Mouse (Mus musculus): ENCODE measurements around the gene Irs2.
A peak's percentile ranks its signal among the peaks of the same experiment; 100 is the strongest.

Gene Irs2

GRCm38 (mm10) chr8:10980876-10981275, 27.4 kb downstream of the Irs2 start:
- no peak for DNase-seq

GRCm38 (mm10) chr8:10979916-10980315, 28.3 kb downstream of the Irs2 start:
- DNase-seq = no peak

- no peak for DNase-seq
Observed at GRCm38 (mm10) chr8:10979196-10979794, 29.0 kb downstream of the Irs2 start.

GRCm38 (mm10) chr8:10978377-10978776, 29.9 kb downstream of the Irs2 start:
- peak; percentile 45 for DNase-seq

- DNase-seq = peak; percentile 66
Observed at GRCm38 (mm10) chr8:10977742-10978376, 30.4 kb downstream of the Irs2 start.

- no peak for DNase-seq
Observed at GRCm38 (mm10) chr8:10974659-10975058, 33.6 kb downstream of the Irs2 start.

GRCm38 (mm10) chr8:10974126-10974525, 34.1 kb downstream of the Irs2 start:
- DNase-seq = no peak

GRCm38 (mm10) chr8:10972851-10973452, 35.3 kb downstream of the Irs2 start:
- DNase-seq = no peak

- no peak for DNase-seq
Observed at GRCm38 (mm10) chr8:10971984-10972383, 36.3 kb downstream of the Irs2 start.

- no peak for DNase-seq
Observed at GRCm38 (mm10) chr8:10971509-10971908, 36.7 kb downstream of the Irs2 start.

GRCm38 (mm10) chr8:10970496-10971456, 37.5 kb downstream of the Irs2 start:
- DNase-seq = no peak

GRCm38 (mm10) chr8:10968687-10969086, 39.6 kb downstream of the Irs2 start:
- no peak for DNase-seq

- DNase-seq = no peak
Observed at GRCm38 (mm10) chr8:10965401-10966117, 42.7 kb downstream of the Irs2 start.

GRCm38 (mm10) chr8:10964511-10965099, 43.7 kb downstream of the Irs2 start:
- DNase-seq = no peak

- DNase-seq = peak; percentile 33
Observed at GRCm38 (mm10) chr8:10961989-10962388, 46.3 kb downstream of the Irs2 start.

- DNase-seq = no peak
Observed at GRCm38 (mm10) chr8:10960277-10960819, 47.9 kb downstream of the Irs2 start.

- no peak for DNase-seq
Observed at GRCm38 (mm10) chr8:10957292-10957955, 50.8 kb downstream of the Irs2 start.

- DNase-seq = peak; percentile 61
Observed at GRCm38 (mm10) chr8:10953346-10954053, 54.8 kb downstream of the Irs2 start.

- no peak for DNase-seq
Observed at GRCm38 (mm10) chr8:10952706-10953105, 55.6 kb downstream of the Irs2 start.

- DNase-seq = no peak
Observed at GRCm38 (mm10) chr8:10952235-10952634, 56.0 kb downstream of the Irs2 start.

- DNase-seq = no peak
Observed at GRCm38 (mm10) chr8:10951567-10951966, 56.7 kb downstream of the Irs2 start.
